Mouse (Mus musculus) megakaryocyte, embryonic 14.5 days (primary cell): ENCODE measurements around the gene Col20a1. TPM values are rescaled to one million over a fixed set of nuclear protein-coding genes. Genes with fewer than 3 reads are reported as not detected.

Experiments used
- H3K27me3 ChIP-seq: replicated peaks from 2 replicates; pipeline ENCODE3; 2012; ENCODE audit warnings: inconsistent platforms
- H3K36me3 ChIP-seq: replicated peaks from 2 replicates; pipeline ENCODE3; 2012; ENCODE audit warnings: low read length, inconsistent platforms, mixed read lengths
- H3K4me1 ChIP-seq: 2 replicates; pipeline ENCODE4 v1.6.1; 2012; ENCODE audit warnings: inconsistent platforms
- H3K4me3 ChIP-seq: replicated peaks from 2 replicates; pipeline ENCODE3; 2012; ENCODE audit warnings: moderate library complexity, mild to moderate bottlenecking, inconsistent platforms
- H3K9me3 ChIP-seq: 2 replicates; pipeline ENCODE4 v1.6.1; 2012; ENCODE audit warnings: inconsistent platforms
- FLI1 ChIP-seq: IDR thresholded peaks from 2 replicates; pipeline ENCODE4 v1.6.1; 2012; ENCODE audit warnings: low read length, inconsistent platforms, mixed read lengths
- GATA1 ChIP-seq: IDR thresholded peaks from 3 replicates; pipeline ENCODE4 v1.6.1; 2012; ENCODE audit warnings: mixed read lengths, low read length, inconsistent platforms, borderline replicate concordance
- polyA plus RNA-seq: library from polyadenylated mRNA; stranded (reverse); fragments of >175 nt; gene quantifications from 2 replicates; pipeline ENCODE4 v1.2.3, GENCODE M21; 2012; ENCODE audit warnings: low replicate concordance; ENCODE audit not compliant: insufficient read depth

Gene Col20a1
- polyA plus RNA-seq, 1 experiment: 3.0 TPM

- Histone ChIP-seq H3K9me3 (no peaks in the 10 kb centered on the region), H3K4me3 (no peak overlapping the region), H3K4me1 (peaks cover 4% of the 10 kb centered on the region; the same call in 1 of the 2 replicates), H3K27me3 (peaks cover 100% of the 10 kb centered on the region), H3K36me3 (no peaks in the 10 kb centered on the region)
- TF ChIP-seq GATA1 (no peak), FLI1 (no peak)
These were observed 48.9 kb downstream of the Col20a1 start for GRCm38 (mm10) chr2:181035186-181035585.

- peaks cover 100% of the 10 kb centered on the region for H3K27me3 ChIP-seq
- peaks cover 4% of the 10 kb centered on the region; the same call in 1 of the 2 replicates for H3K4me1 ChIP-seq
- no peak overlapping the region for H3K4me3 ChIP-seq
- no peaks in the 10 kb centered on the region for H3K9me3 ChIP-seq
- H3K36me3 ChIP-seq: no peaks in the 10 kb centered on the region
- TF ChIP-seq GATA1: no peak
- TF ChIP-seq FLI1: no peak
These were observed 50.2 kb downstream of the Col20a1 start for GRCm38 (mm10) chr2:181036561-181036960.

GRCm38 (mm10) chr2:181038644-181039355, 52.5 kb downstream of the Col20a1 start:
- TF ChIP-seq GATA1: no peak
- TF ChIP-seq FLI1: no peak
- Histone ChIP-seq H3K4me1 (peaks cover 4% of the 10 kb centered on the region; the same call in 1 of the 2 replicates), H3K27me3 (peaks cover 100% of the 10 kb centered on the region), H3K36me3 (no peaks in the 10 kb centered on the region), H3K4me3 (no peak overlapping the region), H3K9me3 (no peaks in the 10 kb centered on the region)

- no peaks in the 10 kb centered on the region for H3K9me3 ChIP-seq
- H3K27me3 ChIP-seq: peaks cover 100% of the 10 kb centered on the region
- no peak overlapping the region for H3K4me3 ChIP-seq
- no peaks in the 10 kb centered on the region for H3K36me3 ChIP-seq
- peaks cover 4% of the 10 kb centered on the region; the same call in 1 of the 2 replicates for H3K4me1 ChIP-seq
- TF ChIP-seq FLI1 (no peak), GATA1 (no peak)
These were observed 53.0 kb downstream of the Col20a1 start for GRCm38 (mm10) chr2:181039356-181039680.

GRCm38 (mm10) chr2:181041941-181042340, 55.6 kb downstream of the Col20a1 start:
- no peaks in the 10 kb centered on the region for H3K9me3 ChIP-seq
- H3K36me3 ChIP-seq: no peaks in the 10 kb centered on the region
- no peak overlapping the region for H3K4me3 ChIP-seq
- peaks cover 100% of the 10 kb centered on the region for H3K27me3 ChIP-seq
- TF ChIP-seq FLI1 (no peak), GATA1 (no peak)
- H3K4me1 ChIP-seq: peaks cover 4% of the 10 kb centered on the region; the same call in 1 of the 2 replicates

GRCm38 (mm10) chr2:181042376-181042775, 56.0 kb downstream of the Col20a1 start:
- H3K27me3 ChIP-seq: peaks cover 100% of the 10 kb centered on the region
- peaks cover 4% of the 10 kb centered on the region; the same call in 1 of the 2 replicates for H3K4me1 ChIP-seq
- no peak for TF ChIP-seq GATA1
- TF ChIP-seq FLI1: no peak

GRCm38 (mm10) chr2:181043437-181043836, 57.1 kb downstream of the Col20a1 start, which contains the start of gene Chrna4:
Gene Chrna4 (minus strand): TSS chr2:181043546.
- Histone ChIP-seq H3K4me1 (peaks cover 4% of the 10 kb centered on the region; the same call in 1 of the 2 replicates), H3K27me3 (peaks cover 100% of the 10 kb centered on the region)

More at GRCm38 (mm10) chr2:181042376-181042775, 56.0 kb downstream of the Col20a1 start:
- no peaks in the 10 kb centered on the region for H3K36me3 ChIP-seq
- no peaks in the 10 kb centered on the region for H3K9me3 ChIP-seq
- no peak overlapping the region for H3K4me3 ChIP-seq

GRCm38 (mm10) chr2:181044001-181044400, 57.7 kb downstream of the Col20a1 start:
- Histone ChIP-seq H3K36me3 (no peaks in the 10 kb centered on the region), H3K4me1 (no peaks in the 10 kb centered on the region; the same call in 1 of the 2 replicates), H3K9me3 (no peaks in the 10 kb centered on the region), H3K27me3 (peaks cover 100% of the 10 kb centered on the region), H3K4me3 (no peak overlapping the region)
- TF ChIP-seq FLI1 (no peak), GATA1 (no peak)

More at GRCm38 (mm10) chr2:181043437-181043836, 57.1 kb downstream of the Col20a1 start, which contains the start of gene Chrna4:
- Histone ChIP-seq H3K36me3 (no peaks in the 10 kb centered on the region), H3K9me3 (no peaks in the 10 kb centered on the region), H3K4me3 (no peak within 1 kb of the TSS)
- TF ChIP-seq GATA1 (no peak), FLI1 (no peak)

GRCm38 (mm10) chr2:181048252-181048945, 62.1 kb downstream of the Col20a1 start:
- H3K36me3 ChIP-seq: no peaks in the 10 kb centered on the region
- H3K4me1 ChIP-seq: peaks cover 4% of the 10 kb centered on the region; the same call in 1 of the 2 replicates
- no peak overlapping the region for H3K4me3 ChIP-seq
- no peaks in the 10 kb centered on the region for H3K9me3 ChIP-seq
- peaks cover 86% of the 10 kb centered on the region for H3K27me3 ChIP-seq
- TF ChIP-seq GATA1: no peak

- Histone ChIP-seq H3K4me1 (peaks cover 4% of the 10 kb centered on the region; the same call in 1 of the 2 replicates), H3K36me3 (no peaks in the 10 kb centered on the region), H3K4me3 (no peak overlapping the region), H3K9me3 (no peaks in the 10 kb centered on the region), H3K27me3 (peaks cover 83% of the 10 kb centered on the region)
- TF ChIP-seq GATA1: no peak
- no peak for TF ChIP-seq FLI1
These were observed 62.7 kb downstream of the Col20a1 start for GRCm38 (mm10) chr2:181048986-181049385.
